Mouse (Mus musculus): ENCODE data around the gene Hmga1.

Hmga1 gene

GRCm38 (mm10) chr17:27559596-27559995 is 3.3 kb downstream of the Hmga1 start:
- DNase-seq (ENCODE audit: inconsistent ontology term): no peak

DNA sequence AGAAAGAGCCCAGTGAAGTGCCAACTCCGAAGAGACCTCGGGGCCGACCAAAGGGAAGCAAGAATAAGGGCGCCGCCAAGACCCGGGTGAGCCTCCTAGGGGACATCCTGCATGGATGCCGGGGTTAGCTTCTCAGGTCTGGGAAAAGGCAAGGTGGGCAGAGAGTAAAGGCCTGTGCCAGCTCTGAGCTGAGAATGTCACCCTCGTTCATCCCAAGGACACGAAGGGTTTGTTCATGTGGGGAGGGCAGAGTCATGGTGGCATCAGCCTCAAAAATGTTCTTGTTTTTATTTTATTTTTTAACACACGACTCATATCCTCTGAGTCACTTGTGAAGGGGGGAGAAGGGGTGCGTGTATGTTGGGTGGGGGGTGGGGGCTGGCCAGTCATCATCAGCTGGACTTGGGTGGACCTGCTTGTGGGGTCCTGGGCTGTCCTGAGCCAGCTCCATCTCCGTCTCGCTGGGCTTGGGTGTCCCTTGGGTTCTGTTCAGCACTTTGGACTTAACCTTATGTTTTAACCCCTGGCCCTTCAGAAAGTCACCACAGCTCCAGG is 4.7 kb downstream of the Hmga1 start:
- DNase-seq (ENCODE audit: inconsistent ontology term): no peak

GRCm38 (mm10) chr17:27561809-27562526 is 5.7 kb downstream of the Hmga1 start:
- DNase-seq (ENCODE audit: inconsistent ontology term): peak; percentile 97

- DNase-seq (ENCODE audit: inconsistent ontology term): no peak
Observed at GRCm38 (mm10) chr17:27563771-27564244, 7.5 kb downstream of the Hmga1 start.

- DNase-seq (ENCODE audit: inconsistent ontology term): no peak
Observed at GRCm38 (mm10) chr17:27564391-27565162, 8.3 kb downstream of the Hmga1 start.

GRCm38 (mm10) chr17:27565163-27565941 is 9.1 kb downstream of the Hmga1 start, which contains the start of gene AI413582:
TSS of gene AI413582 (minus strand) at chr17:27565756.
- peak; percentile 96 for DNase-seq (ENCODE audit: inconsistent ontology term)

GRCm38 (mm10) chr17:27565942-27566267 is 9.6 kb downstream of the Hmga1 start:
- no peak for DNase-seq (ENCODE audit: inconsistent ontology term)

- no peak for DNase-seq (ENCODE audit: inconsistent ontology term)
Observed at GRCm38 (mm10) chr17:27568228-27568627, 11.9 kb downstream of the Hmga1 start.

DNA sequence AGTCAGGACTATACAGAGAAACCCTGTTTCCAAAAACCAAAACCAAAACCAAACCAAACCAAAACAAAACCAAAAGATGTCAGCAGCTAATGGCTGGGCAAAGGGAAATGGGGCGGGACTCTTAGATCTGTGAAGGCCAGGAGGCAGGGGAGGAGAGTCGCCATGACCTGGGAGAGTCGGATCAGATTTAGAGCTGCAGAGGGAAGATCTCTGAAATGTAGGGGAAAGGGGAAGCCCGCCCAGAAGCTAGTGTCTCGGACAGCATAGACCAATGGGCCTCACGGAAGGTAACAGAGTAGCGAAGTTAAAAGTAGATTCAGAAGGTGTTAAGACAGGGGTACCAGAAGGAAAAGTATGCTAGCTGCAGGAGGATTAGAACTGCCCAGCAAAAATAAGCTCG is 15.0 kb downstream of the Hmga1 start:
- no peak for DNase-seq (ENCODE audit: inconsistent ontology term)

DNA sequence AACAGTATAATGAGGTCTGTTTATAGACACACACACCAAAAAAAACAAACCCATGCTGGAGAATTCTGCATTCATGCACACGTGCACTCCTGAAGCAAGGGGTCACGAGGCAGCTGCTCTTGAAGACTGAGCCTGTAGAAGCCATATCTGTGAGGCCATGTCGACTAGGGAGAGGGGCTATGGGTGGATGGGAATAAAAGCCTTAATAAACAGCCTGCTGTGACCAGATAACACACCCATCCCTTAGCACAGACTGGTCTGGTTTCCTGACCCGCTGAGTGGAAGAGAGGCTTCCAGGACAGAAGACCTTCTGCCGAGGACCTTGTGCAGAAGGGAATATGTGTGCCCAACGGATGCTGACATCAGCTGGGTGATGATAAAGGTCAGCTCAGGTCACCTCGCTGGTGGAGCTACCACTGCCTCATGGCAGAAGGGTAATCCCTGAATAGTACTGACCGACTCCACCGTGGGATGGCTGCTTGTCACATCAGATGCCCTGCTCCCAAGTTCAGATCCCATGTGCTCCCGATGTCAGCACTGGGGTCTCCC is 17.5 kb downstream of the Hmga1 start:
- no peak for DNase-seq (ENCODE audit: inconsistent ontology term)

- DNase-seq (ENCODE audit: inconsistent ontology term): peak; percentile 74
Observed at GRCm38 (mm10) chr17:27574470-27575115, 18.3 kb downstream of the Hmga1 start.

DNA sequence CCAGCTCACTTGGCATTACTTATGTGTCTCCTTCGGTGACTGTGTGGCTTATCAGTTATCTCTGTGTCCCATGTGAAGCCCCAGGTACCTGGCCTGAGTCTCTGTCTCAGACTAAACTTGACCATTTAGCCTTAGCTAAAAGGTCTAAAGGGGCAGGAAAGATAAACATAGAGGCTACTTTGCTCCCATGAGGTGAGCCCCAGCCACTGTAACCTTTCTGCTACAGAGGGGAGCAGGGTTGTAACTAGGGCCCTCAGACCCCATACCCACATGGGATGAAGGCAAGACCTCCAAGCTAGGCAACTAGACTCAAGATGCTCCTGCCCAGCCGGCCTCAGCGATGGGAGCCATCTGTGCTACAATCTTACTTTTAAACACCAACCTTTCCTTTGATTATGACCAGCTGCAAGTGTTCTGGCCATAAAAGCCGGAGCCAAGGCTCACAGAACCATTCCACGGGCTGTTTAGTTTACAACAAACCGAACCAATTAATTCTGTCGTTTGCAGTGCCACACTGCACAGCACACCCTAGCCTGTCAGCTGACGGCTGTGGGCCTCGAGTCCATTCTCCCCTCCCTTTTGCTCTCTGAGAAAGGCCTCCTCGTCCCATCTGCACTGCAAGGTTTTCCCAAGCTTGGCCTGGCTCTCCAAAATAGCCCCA is 18.9 kb downstream of the Hmga1 start:
- DNase-seq (ENCODE audit: inconsistent ontology term): no peak

GRCm38 (mm10) chr17:27576056-27576455 is 19.8 kb downstream of the Hmga1 start:
- no peak for DNase-seq (ENCODE audit: inconsistent ontology term)

DNA sequence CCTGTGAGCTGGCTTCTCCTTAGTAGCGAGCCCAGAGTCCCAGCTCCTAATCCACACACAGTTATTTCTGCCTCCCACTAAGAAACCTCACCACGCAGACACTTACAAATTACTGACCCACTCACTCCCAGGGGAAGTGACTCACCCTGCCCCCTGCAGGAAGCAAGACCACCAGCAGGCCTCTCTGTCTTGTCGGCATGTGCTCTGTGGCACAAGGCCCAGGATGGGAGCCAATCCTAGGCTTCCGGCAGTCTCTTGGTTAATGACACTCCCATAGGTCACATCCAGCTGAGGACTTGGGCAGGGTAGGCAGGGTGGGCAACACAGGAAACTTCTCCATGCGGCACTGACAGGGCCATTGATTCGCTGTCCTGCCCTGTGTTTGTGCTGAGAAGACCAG is 21.2 kb downstream of the Hmga1 start:
- DNase-seq (ENCODE audit: inconsistent ontology term): peak; percentile 52

DNA sequence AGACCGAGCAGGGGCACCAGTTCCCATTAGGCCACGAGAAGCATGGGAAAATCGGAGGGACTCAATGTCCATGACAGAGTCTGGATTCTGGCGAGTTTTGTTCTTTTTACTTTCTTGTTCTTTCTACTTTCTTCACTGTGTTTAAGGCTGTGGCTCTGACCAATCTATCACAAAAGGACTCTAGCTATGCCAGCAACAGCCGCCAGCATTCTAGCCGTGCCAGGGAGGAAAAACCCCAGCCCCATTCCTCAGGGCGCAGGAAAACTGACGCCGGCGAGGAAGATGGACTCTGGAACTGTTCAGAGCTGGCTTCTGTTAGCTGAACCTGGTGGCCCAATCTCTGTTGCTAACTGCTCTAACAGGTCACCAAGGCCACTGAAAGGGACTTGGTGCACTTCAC is 22.2 kb downstream of the Hmga1 start:
- DNase-seq (ENCODE audit: inconsistent ontology term): no peak

- DNase-seq (ENCODE audit: inconsistent ontology term): no peak
Observed at GRCm38 (mm10) chr17:27579816-27580215, 23.5 kb downstream of the Hmga1 start.

DNA sequence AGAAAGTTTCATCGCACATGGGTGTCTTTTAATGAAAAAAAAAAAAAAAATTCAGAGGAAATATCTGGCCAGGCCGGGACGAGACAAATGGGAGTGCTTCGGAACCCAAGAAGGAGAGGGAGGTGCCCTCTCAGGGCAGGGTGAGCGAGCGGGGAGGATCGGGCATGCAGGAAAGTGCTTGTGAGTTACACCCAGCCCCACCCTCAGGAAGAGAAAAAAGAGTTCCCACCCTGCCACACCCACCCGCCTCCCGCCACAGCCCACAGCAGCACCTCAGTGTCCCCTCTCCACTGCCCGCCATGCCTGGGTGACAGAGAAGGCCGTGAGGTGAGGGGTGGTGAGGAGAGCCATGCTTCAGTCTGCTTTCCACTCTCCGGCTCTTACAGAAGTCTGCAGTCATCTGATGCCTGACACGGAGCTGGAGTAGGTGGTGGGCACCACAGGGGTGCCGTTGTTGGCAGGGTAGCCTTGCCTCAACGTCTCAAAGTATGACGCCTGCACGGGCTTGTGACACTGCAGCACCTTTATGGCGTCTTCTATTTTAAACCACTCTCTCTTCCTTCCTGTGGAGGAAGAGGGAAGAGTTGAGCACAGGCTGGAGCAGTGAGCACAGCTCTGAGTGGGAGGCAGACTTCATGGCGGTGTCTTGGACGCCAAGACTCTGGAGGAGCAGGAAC is 24.2 kb downstream of the Hmga1 start:
- no peak for DNase-seq (ENCODE audit: inconsistent ontology term)

- no peak for DNase-seq (ENCODE audit: inconsistent ontology term)
Observed at GRCm38 (mm10) chr17:27583185-27583894, 27.0 kb downstream of the Hmga1 start.

DNA sequence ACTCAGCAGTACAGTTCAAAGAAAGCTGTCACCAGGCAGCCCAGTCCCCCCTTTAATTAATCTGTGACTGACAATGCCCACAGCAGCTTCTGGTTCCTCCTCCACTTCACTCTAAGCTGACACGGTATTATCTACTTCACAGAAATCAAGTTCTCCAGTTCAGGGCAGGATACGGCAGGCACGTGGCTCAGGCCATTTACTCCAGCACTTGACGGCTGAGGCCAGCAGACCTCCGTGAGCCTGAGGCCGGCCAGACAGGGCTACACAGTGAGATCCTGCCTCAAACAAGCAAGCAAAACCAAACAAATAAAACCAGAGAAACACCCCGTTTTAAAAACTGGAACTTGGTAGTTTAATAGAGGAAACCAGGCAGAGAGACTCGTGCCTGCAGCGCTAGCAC is 30.4 kb downstream of the Hmga1 start:
- no peak for DNase-seq (ENCODE audit: inconsistent ontology term)

Measured in Muller cell, postnatal 12 days (primary cell).